Mouse (Mus musculus) testis, postnatal 14 days (tissue): Measurements from ENCODE around the gene Llph.
A peak's percentile ranks its signal among the peaks of the same experiment; 100 is the strongest.

ENCODE experiments used
- DNase-seq: peaks from one replicate; pipeline ENCODE4 v3.0.0; 2021; ENCODE audit warnings: low spot score

Llph gene

GRCm38 (mm10) chr10:120219578-120220359, 7.1 kb upstream of the Llph start:
- no peak for DNase-seq

GRCm38 (mm10) chr10:120220776-120221175, 6.1 kb upstream of the Llph start:
- no peak for DNase-seq

GRCm38 (mm10) chr10:120231718-120232117, 4.8 kb downstream of the Llph start:
- no peak for DNase-seq

GRCm38 (mm10) chr10:120233655-120234367, 6.9 kb downstream of the Llph start:
- peak; percentile 26 for DNase-seq

- no peak for DNase-seq
These were observed 10.0 kb downstream of the Llph start for GRCm38 (mm10) chr10:120236855-120237254.

GRCm38 (mm10) chr10:120238241-120238640, 11.4 kb downstream of the Llph start:
- DNase-seq: no peak

- no peak for DNase-seq
These were observed 12.6 kb downstream of the Llph start for GRCm38 (mm10) chr10:120239476-120239875.

GRCm38 (mm10) chr10:120242421-120242820, 15.6 kb downstream of the Llph start:
- DNase-seq: no peak

GRCm38 (mm10) chr10:120245681-120246080, 18.8 kb downstream of the Llph start:
- no peak for DNase-seq

GRCm38 (mm10) chr10:120246994-120247750, 20.3 kb downstream of the Llph start:
- no peak for DNase-seq

- DNase-seq: no peak
These were observed 24.2 kb downstream of the Llph start for GRCm38 (mm10) chr10:120250911-120251683.

GRCm38 (mm10) chr10:120251791-120252190, 24.9 kb downstream of the Llph start:
- no peak for DNase-seq

GRCm38 (mm10) chr10:120252800-120253199, 25.9 kb downstream of the Llph start:
- no peak for DNase-seq

- no peak for DNase-seq
These were observed 30.4 kb downstream of the Llph start for GRCm38 (mm10) chr10:120257231-120257630.

GRCm38 (mm10) chr10:120267790-120268189, 40.9 kb downstream of the Llph start:
- DNase-seq: no peak

- no peak for DNase-seq
These were observed 43.1 kb downstream of the Llph start for GRCm38 (mm10) chr10:120269946-120270345.

- no peak for DNase-seq
These were observed 43.9 kb downstream of the Llph start for GRCm38 (mm10) chr10:120270777-120271176.

- DNase-seq: no peak
These were observed 44.4 kb downstream of the Llph start for GRCm38 (mm10) chr10:120271318-120271717.

- DNase-seq: no peak
These were observed 45.0 kb downstream of the Llph start for GRCm38 (mm10) chr10:120271879-120272269.

- no peak for DNase-seq
These were observed 45.5 kb downstream of the Llph start for GRCm38 (mm10) chr10:120272270-120272883.

GRCm38 (mm10) chr10:120273335-120273734, 46.5 kb downstream of the Llph start:
- no peak for DNase-seq
